Mouse (Mus musculus): ENCODE results near the gene Slit3.

The Slit3 gene

GRCm38 (mm10) chr11:35273416-35273815, 152.4 kb downstream of the Slit3 start:
- DNase-seq (ENCODE audit: low read depth, low spot score), result no peak

GRCm38 (mm10) chr11:35274036-35274435, 153.0 kb downstream of the Slit3 start:
- no peak for DNase-seq (ENCODE audit: low read depth, low spot score)

GRCm38 (mm10) chr11:35275300-35275699, 154.3 kb downstream of the Slit3 start:
- DNase-seq (ENCODE audit: low read depth, low spot score), result peak; percentile 42

GRCm38 (mm10) chr11:35276001-35276400, 155.0 kb downstream of the Slit3 start:
- no peak for DNase-seq (ENCODE audit: low read depth, low spot score)

- DNase-seq (ENCODE audit: low read depth, low spot score), result no peak
Observed at GRCm38 (mm10) chr11:35278128-35278769, 157.2 kb downstream of the Slit3 start.

GRCm38 (mm10) chr11:35280826-35281225, 159.8 kb downstream of the Slit3 start:
- DNase-seq (ENCODE audit: low read depth, low spot score), result no peak

GRCm38 (mm10) chr11:35282001-35282632, 161.1 kb downstream of the Slit3 start:
- no peak for DNase-seq (ENCODE audit: low read depth, low spot score)

GRCm38 (mm10) chr11:35282825-35283571, 162.0 kb downstream of the Slit3 start:
- peak; percentile 86 for DNase-seq (ENCODE audit: low read depth, low spot score)

- no peak for DNase-seq (ENCODE audit: low read depth, low spot score)
Observed at GRCm38 (mm10) chr11:35283767-35284166, 162.7 kb downstream of the Slit3 start.

- no peak for DNase-seq (ENCODE audit: low read depth, low spot score)
Observed at GRCm38 (mm10) chr11:35286578-35287390, 165.8 kb downstream of the Slit3 start.

GRCm38 (mm10) chr11:35288056-35288455, 167.0 kb downstream of the Slit3 start:
- no peak for DNase-seq (ENCODE audit: low read depth, low spot score)

- no peak for DNase-seq (ENCODE audit: low read depth, low spot score)
Observed at GRCm38 (mm10) chr11:35288761-35289278, 167.8 kb downstream of the Slit3 start.

GRCm38 (mm10) chr11:35292228-35292747, 171.3 kb downstream of the Slit3 start:
- DNase-seq (ENCODE audit: low read depth, low spot score), result no peak

- no peak for DNase-seq (ENCODE audit: low read depth, low spot score)
Observed at GRCm38 (mm10) chr11:35293197-35293596, 172.2 kb downstream of the Slit3 start.

- no peak for DNase-seq (ENCODE audit: low read depth, low spot score)
Observed at GRCm38 (mm10) chr11:35294670-35295069, 173.6 kb downstream of the Slit3 start.

GRCm38 (mm10) chr11:35295162-35295799, 174.3 kb downstream of the Slit3 start:
- DNase-seq (ENCODE audit: low read depth, low spot score), result no peak

- DNase-seq (ENCODE audit: low read depth, low spot score), result no peak
Observed at GRCm38 (mm10) chr11:35296803-35297202, 175.8 kb downstream of the Slit3 start.

GRCm38 (mm10) chr11:35297319-35297718, 176.3 kb downstream of the Slit3 start:
- no peak for DNase-seq (ENCODE audit: low read depth, low spot score)

- DNase-seq (ENCODE audit: low read depth, low spot score), result no peak
Observed at GRCm38 (mm10) chr11:35298526-35298925, 177.5 kb downstream of the Slit3 start.

GRCm38 (mm10) chr11:35299857-35300375, 178.9 kb downstream of the Slit3 start:
- no peak for DNase-seq (ENCODE audit: low read depth, low spot score)

- DNase-seq (ENCODE audit: low read depth, low spot score), result no peak
Observed at GRCm38 (mm10) chr11:35302272-35302671, 181.2 kb downstream of the Slit3 start.

All from telencephalon, adult 2 months (tissue).